Mouse (Mus musculus) lung, embryonic 14.5 days (tissue): ENCODE results near the gene Gm7579. TPM values are rescaled to one million over a fixed set of nuclear protein-coding genes. Genes with fewer than 3 reads are reported as not detected.
A peak's percentile ranks its signal among the peaks of the same experiment; 100 is the strongest.
"Not testable (repeated sequence)": the region's sequence is repeated elsewhere in the genome, so short reads cannot be mapped to it uniquely, and the experiment has no call there.

Experiments used
- ATAC-seq: fragments of 200-750 bp; cut with Nextera tagmentation; 2 replicates; pipeline ENCODE4 v1.8.0; 2017; ENCODE audit warnings: mild to moderate bottlenecking, moderate TSS enrichment, moderate library complexity; ENCODE audit not compliant: insufficient read depth
- DNase-seq: peaks from one replicate; pipeline ENCODE4 v3.0.0-alpha.2; 2015
- H3K27ac ChIP-seq: fragments of 300-500 bp; sonication (generic); 2 replicates; pipeline ENCODE4 v1.5.1; 2014; ENCODE audit warnings: low read depth, mild to moderate bottlenecking, moderate library complexity
- H3K27me3 ChIP-seq: fragments of 300-500 bp; sonication (generic); 2 replicates; pipeline ENCODE4 v1.6.1; 2014; ENCODE audit warnings: low read length, control low read depth; ENCODE audit not compliant: insufficient read depth
- H3K36me3 ChIP-seq: fragments of 300-500 bp; sonication (generic); 2 replicates; pipeline ENCODE4 v1.6.1; 2014; ENCODE audit warnings: control low read depth; ENCODE audit not compliant: insufficient read depth
- H3K4me1 ChIP-seq: fragments of 300-500 bp; sonication (generic); 2 replicates; pipeline ENCODE4 v1.6.1; 2014; ENCODE audit warnings: antibody characterized with exemption, control low read depth; ENCODE audit not compliant: insufficient read depth
- H3K4me2 ChIP-seq: fragments of 300-500 bp; sonication (generic); 2 replicates; pipeline ENCODE4 v1.6.1; 2014; ENCODE audit warnings: mild to moderate bottlenecking
- H3K4me3 ChIP-seq: fragments of 300-500 bp; sonication (generic); 2 replicates; pipeline ENCODE4 v1.5.1; 2014; ENCODE audit warnings: low read depth, low read length
- H3K9ac ChIP-seq: fragments of 300-500 bp; sonication (generic); 2 replicates; pipeline ENCODE4 v1.6.1; 2014
- H3K9me3 ChIP-seq: fragments of 300-500 bp; sonication (generic); 2 replicates; pipeline ENCODE4 v1.6.1; 2016; ENCODE audit warnings: low read depth, low read length, control low read depth
- CTCF ChIP-seq: IDR thresholded peaks from 2 replicates; pipeline ENCODE4 v1.5.1; 2016; ENCODE audit warnings: antibody characterized with exemption, low read depth
- WGBS: fragments of 180-500 bp; shearing (Covaris S2); extraction: QIAGEN DNeasy Blood & Tissue Kit; methylation state at CpG from one replicate; pipeline ENCODE4 v1.1.7; 2014; 5-methylcytosine and 5-hydroxymethylcytosine counted together
- polyA plus RNA-seq: library from polyadenylated mRNA; unstranded; fragments of >200 nt; fragmentation: Nextera tagmentation; extraction: Ambion mirVana; gene quantifications from 2 replicates; pipeline ENCODE4 v1.2.1, GENCODE M21; 2014

The Gm7579 gene
- polyA plus RNA-seq, 1 experiment from 2014 or later, result not detected

DNA sequence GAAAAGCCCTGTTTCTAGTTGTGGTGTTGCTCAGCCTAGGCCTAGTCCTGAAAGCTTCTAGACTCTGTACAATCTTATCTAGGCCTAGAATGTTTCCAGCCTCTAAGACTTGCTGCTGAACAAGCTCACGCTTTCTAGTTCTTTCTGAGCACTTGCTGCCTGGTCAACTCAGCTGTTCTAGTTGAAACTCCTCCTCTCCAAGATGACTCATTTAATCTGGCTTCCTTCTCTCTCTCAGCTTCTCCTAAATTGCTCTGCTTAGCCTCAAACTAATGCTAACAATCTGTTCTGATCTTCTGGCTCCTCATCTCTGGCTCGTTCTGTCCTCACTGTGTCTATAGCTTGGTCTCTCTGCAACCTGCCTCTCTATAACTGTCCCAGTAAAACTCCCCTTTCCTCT lies 12.9 kb upstream of the Gm7579 start:
- no peak overlapping the region for H3K4me3 ChIP-seq
- no peak for ATAC-seq
- TF ChIP-seq CTCF, result no peak
- no peak overlapping the region for H3K4me2 ChIP-seq
- no peaks in the 10 kb centered on the region for H3K9me3 ChIP-seq
- H3K27ac ChIP-seq, result no peak overlapping the region
- H3K27me3 ChIP-seq, result no peaks in the 10 kb centered on the region
- no peak overlapping the region for H3K9ac ChIP-seq
- no peaks in the 10 kb centered on the region for H3K4me1 ChIP-seq
- H3K36me3 ChIP-seq, result no peaks in the 10 kb centered on the region
- DNase-seq, result no peak
- WGBS, result 61% methylated on average over 2 of the region's 2 CpGs

DNA sequence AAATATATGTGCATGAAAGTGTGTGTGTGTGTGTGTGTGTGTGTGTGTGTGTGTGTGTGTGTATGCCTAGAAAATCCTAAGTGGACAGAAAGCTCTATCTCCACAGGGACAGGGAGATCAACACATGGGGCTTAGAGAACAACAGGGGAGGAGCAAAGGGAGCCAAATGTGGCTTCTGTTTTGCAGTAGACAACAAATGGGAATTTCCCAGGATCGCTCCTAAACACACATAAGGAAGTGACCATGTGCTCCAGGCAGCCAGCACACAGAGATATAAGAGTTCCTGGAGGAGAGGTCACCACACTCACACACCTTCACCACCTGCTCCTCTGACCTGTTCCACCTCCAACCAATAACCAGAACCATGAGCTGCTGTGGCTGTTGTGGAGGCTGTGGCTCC lies 10.6 kb upstream of the Gm7579 start, which contains the start of gene Krtap5-3:
TSS of gene Krtap5-3 (plus strand) at position 301 of the 400 bp plus-strand sequence.
- Histone ChIP-seq H3K9ac (no peak within 1 kb of the TSS), H3K4me1 (no peaks in the 10 kb centered on the region), H3K27me3 (no peaks in the 10 kb centered on the region), H3K27ac (no peak within 1 kb of the TSS), H3K4me3 (no peak within 1 kb of the TSS), H3K4me2 (no peak within 1 kb of the TSS), H3K9me3 (no peaks in the 10 kb centered on the region), H3K36me3 (no peaks in the 10 kb centered on the region)
- no peak for DNase-seq
- WGBS, result 45% methylated on average over 1 of the region's 1 CpGs
- no peak for TF ChIP-seq CTCF
- no peak for ATAC-seq

DNA sequence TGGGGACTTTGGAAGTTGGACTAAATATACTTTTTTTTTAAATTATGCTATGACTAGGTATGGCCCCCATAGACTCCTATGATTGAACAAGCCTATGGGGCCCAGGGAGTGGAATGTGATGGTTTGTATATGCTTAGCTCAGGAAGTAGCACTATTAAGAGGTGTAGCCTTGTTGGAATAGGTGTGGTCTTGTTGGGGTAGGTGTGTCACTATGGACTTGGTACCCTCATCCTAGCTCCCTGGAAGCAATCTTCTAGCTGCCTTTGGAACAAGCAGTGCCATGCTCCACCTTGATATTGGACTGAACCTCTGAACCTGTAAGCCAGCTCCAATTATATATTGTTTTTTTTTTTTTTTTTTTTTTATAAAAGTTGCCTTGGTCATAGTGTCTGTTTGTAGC lies 6.2 kb upstream of the Gm7579 start:
- Histone ChIP-seq H3K36me3 (no peaks in the 10 kb centered on the region), H3K27me3 (no peaks in the 10 kb centered on the region), H3K4me1 (no peaks in the 10 kb centered on the region), H3K4me3 (no peak overlapping the region), H3K9me3 (no peaks in the 10 kb centered on the region), H3K27ac (no peak overlapping the region), H3K9ac (no peak overlapping the region), H3K4me2 (no peak overlapping the region)
- no peak for DNase-seq
- no peak for TF ChIP-seq CTCF
- no peak for ATAC-seq

- DNase-seq, H3K9ac ChIP-seq, H3K27ac ChIP-seq, ATAC-seq, H3K9me3 ChIP-seq, H3K27me3 ChIP-seq, H3K4me3 ChIP-seq, H3K4me2 ChIP-seq, H3K4me1 ChIP-seq, H3K36me3 ChIP-seq: not testable (repeated sequence)
- WGBS, result 75% methylated on average over 5 of the region's 5 CpGs
These were observed 4.8 kb upstream of the Gm7579 start for GRCm38 (mm10) chr7:142206891-142207290.

GRCm38 (mm10) chr7:142212136-142212535 lies 477 bp downstream of the Gm7579 start:
- not testable (repeated sequence) for H3K9me3 ChIP-seq, H3K27ac ChIP-seq, H3K9ac ChIP-seq, H3K4me3 ChIP-seq, H3K36me3 ChIP-seq, ATAC-seq, H3K27me3 ChIP-seq, H3K4me2 ChIP-seq, H3K4me1 ChIP-seq, DNase-seq
- WGBS, result 44% methylated on average over 1 of the region's 1 CpGs

DNA sequence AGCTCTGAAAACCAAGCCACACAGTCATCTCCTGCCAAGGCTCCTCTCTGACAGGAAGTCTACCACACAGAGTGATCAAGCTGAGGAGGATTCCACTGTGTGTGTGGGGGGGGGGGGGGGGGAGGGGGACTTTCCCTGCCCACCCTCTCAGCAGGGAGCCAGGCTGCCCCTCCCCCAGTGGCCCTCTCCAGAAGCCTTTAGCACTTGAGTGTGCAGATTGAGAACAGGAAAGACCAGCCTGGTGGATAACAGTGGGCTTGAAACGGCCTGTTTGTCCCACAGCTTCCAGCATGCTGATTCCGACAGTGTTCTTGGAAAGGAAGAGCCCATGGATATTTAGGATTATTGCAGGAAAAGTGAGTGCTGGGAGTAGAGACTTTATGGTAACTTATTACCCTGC lies 12.9 kb downstream of the Gm7579 start:
- no peak overlapping the region for H3K4me3 ChIP-seq
- H3K9ac ChIP-seq, result no peak overlapping the region
- no peak overlapping the region for H3K27ac ChIP-seq
- H3K4me2 ChIP-seq, result no peak overlapping the region
- TF ChIP-seq CTCF, result no peak
- 25% methylated on average over 2 of the region's 2 CpGs for WGBS
- no peaks in the 10 kb centered on the region for H3K9me3 ChIP-seq
- H3K36me3 ChIP-seq, result no peaks in the 10 kb centered on the region
- no peaks in the 10 kb centered on the region for H3K27me3 ChIP-seq
- peak; percentile 62 for DNase-seq
- ATAC-seq, result peak; percentile 80; the same call in 1 of the 2 replicates
- no peaks in the 10 kb centered on the region for H3K4me1 ChIP-seq

DNA sequence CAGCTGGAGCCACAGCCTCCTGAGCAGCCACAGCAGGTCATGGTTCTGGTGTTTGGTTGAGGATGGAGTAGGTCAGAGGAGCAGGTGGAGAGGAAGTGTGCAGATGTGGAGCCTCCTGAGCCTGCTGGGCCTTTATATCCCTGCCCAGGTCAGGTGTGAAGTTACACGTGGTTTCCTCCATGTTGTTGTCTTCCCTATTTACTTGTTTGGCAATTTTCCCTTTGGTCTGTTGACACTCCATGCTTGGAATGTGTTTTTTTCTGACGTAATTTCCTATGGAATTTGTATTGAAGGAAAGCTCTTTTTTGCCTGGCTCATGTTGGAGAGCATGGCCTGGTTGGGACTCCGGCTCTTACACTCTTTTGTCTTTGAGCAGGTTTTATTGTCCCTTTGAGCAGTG lies 18.2 kb downstream of the Gm7579 start, which contains the start of gene Krtap5-5:
TSS of gene Krtap5-5 (minus strand) at position 101 of the 400 bp plus-strand sequence.
- not testable (repeated sequence) for DNase-seq, H3K9ac ChIP-seq, H3K27me3 ChIP-seq, H3K9me3 ChIP-seq, H3K27ac ChIP-seq, ATAC-seq, H3K4me3 ChIP-seq, H3K4me1 ChIP-seq, H3K4me2 ChIP-seq, H3K36me3 ChIP-seq
- WGBS, result 58% methylated on average over 3 of the region's 3 CpGs

GRCm38 (mm10) chr7:142231540-142231939 lies 19.9 kb downstream of the Gm7579 start:
- no peaks in the 10 kb centered on the region for H3K36me3 ChIP-seq
- no peaks in the 10 kb centered on the region for H3K27me3 ChIP-seq
- no peak for ATAC-seq
- no peaks in the 10 kb centered on the region for H3K9me3 ChIP-seq
- no peak for TF ChIP-seq CTCF
- H3K9ac ChIP-seq, result no peak overlapping the region
- no peaks in the 10 kb centered on the region for H3K4me1 ChIP-seq
- H3K4me2 ChIP-seq, result no peak overlapping the region
- H3K27ac ChIP-seq, result no peak overlapping the region
- DNase-seq, result no peak
- WGBS, result 7% methylated on average over 1 of the region's 1 CpGs
- no peak overlapping the region for H3K4me3 ChIP-seq
